Mouse (Mus musculus) testis, adult 10 weeks (tissue): Measurements from ENCODE around the gene Gxylt1. TPM values are rescaled to one million over a fixed set of nuclear protein-coding genes. Genes with fewer than 3 reads are reported as not detected.

Experiments
- polyA plus RNA-seq: library from polyadenylated mRNA; stranded (reverse); fragments of 350-450 nt; fragmentation: Illumina TruSeq; extraction: RNeasy Lipid Tissue Mini Kit (QIAGEN cat#74804); gene quantifications from one replicate; pipeline ENCODE4 v1.2.3, GENCODE M21; 2014; ENCODE audit warnings: low read depth, low replicate concordance

Gene Gxylt1
- polyA plus RNA-seq = 46.2 TPM

GRCm38 (mm10) chr15:93274679-93275583 is at the start of gene Gxylt1:
TSS of gene Gxylt1 (minus strand) at chr15:93275179.

Other genes with a start within 250 kb of the Gxylt1 start
- 21.7 TPM for gene Yaf2, start 61.8 kb upstream of the Gxylt1 start, polyA plus RNA-seq
- gene Zcrb1, start 123.2 kb upstream of the Gxylt1 start, polyA plus RNA-seq = 231 TPM
- gene Pphln1, start 123.2 kb upstream of the Gxylt1 start, polyA plus RNA-seq = 96.7 TPM